Mouse (Mus musculus) liver, adult 2 months (tissue): ENCODE measurements around the gene Galnt10. TPM values are rescaled to one million over a fixed set of nuclear protein-coding genes. Genes with fewer than 3 reads are reported as not detected.

Source experiments
- DNase-seq: peaks from one replicate; pipeline ENCODE4 v3.0.0-alpha.2; 2011; ENCODE audit warnings: low read depth, low spot score; ENCODE audit errors: extremely low read depth
- H3K27ac ChIP-seq: fragments of 200-500 bp; replicated peaks from 2 replicates; pipeline ENCODE4 v1.5.1; 2012; ENCODE audit warnings: low read depth, mild to moderate bottlenecking, control low read depth, inconsistent platforms, low read length; ENCODE audit not compliant: insufficient read depth
- H3K27me3 ChIP-seq: fragments of 200-500 bp; 2 replicates; pipeline ENCODE4 v1.6.1; 2012; ENCODE audit warnings: mild to moderate bottlenecking, moderate library complexity, low read length, inconsistent platforms; ENCODE audit not compliant: control insufficient read depth, insufficient read depth
- H3K36me3 ChIP-seq: fragments of 200-500 bp; 2 replicates; pipeline ENCODE4 v1.6.1; 2012; ENCODE audit warnings: low read length, inconsistent platforms; ENCODE audit not compliant: control insufficient read depth, insufficient read depth
- H3K4me1 ChIP-seq: fragments of 200-500 bp; 2 replicates; pipeline ENCODE4 v1.6.1; 2011; ENCODE audit warnings: low read length; ENCODE audit not compliant: control insufficient read depth, insufficient read depth
- H3K4me3 ChIP-seq: fragments of 200-500 bp; 2 replicates; pipeline ENCODE4 v1.5.1; 2011; ENCODE audit warnings: low read depth, mild to moderate bottlenecking, control low read depth, low read length, moderate library complexity; ENCODE audit not compliant: insufficient read depth
- H3K79me2 ChIP-seq: fragments of 200-500 bp; 2 replicates; pipeline ENCODE4 v1.6.1; 2012; ENCODE audit warnings: inconsistent platforms, mild to moderate bottlenecking, low read length, moderate library complexity; ENCODE audit not compliant: control insufficient read depth, insufficient read depth
- H3K9ac ChIP-seq: fragments of 200-500 bp; 2 replicates; pipeline ENCODE4 v1.6.1; 2012; ENCODE audit warnings: low read depth, mild to moderate bottlenecking, control low read depth, inconsistent platforms, low read length
- CTCF ChIP-seq: fragments of 200-500 bp; IDR thresholded peaks from 2 replicates; pipeline ENCODE4 v1.5.1; 2011; ENCODE audit warnings: low read depth, low read length, control low read depth
- POLR2A ChIP-seq: fragments of 200-500 bp; IDR thresholded peaks from 2 replicates; pipeline ENCODE4 v1.6.1; 2011; ENCODE audit warnings: low read length, control low read depth; ENCODE audit not compliant: insufficient read depth; ENCODE audit errors: extremely low read depth
- WGBS: fragments of 180-500 bp; shearing (Covaris S2); methylation state at CpG from one replicate; pipeline ENCODE4 v1.1.7; 2018; 5-methylcytosine and 5-hydroxymethylcytosine counted together
- polyA plus RNA-seq: library from polyadenylated mRNA; depleted of rRNA; stranded (reverse); fragments of >200 nt; gene quantifications from 2 replicates; pipeline ENCODE4 v1.2.3, GENCODE M21; 2012
- total RNA-seq: library from RNA; depleted of rRNA; stranded (reverse); fragments of >200 nt; gene quantifications from 2 replicates; pipeline ENCODE4 v1.2.3, GENCODE M21; 2014

Galnt10 gene
- total and polyA plus RNA-seq, 2 experiments, result 2.5 to 3.9 TPM

- H3K36me3 ChIP-seq, result no peaks in the 10 kb centered on the region
- WGBS, result 24% methylated on average over 16 of the region's 16 CpGs
- no peak overlapping the region for H3K27ac ChIP-seq
- H3K27me3 ChIP-seq, result peaks cover 52% of the 10 kb centered on the region
- peaks cover 5% of the 10 kb centered on the region; the same call in 1 of the 2 replicates for H3K4me1 ChIP-seq
- no peaks in the 10 kb centered on the region for H3K79me2 ChIP-seq
- TF ChIP-seq POLR2A, result no peak
- no peak for TF ChIP-seq CTCF
- H3K4me3 ChIP-seq, result no peak overlapping the region
- no peak for DNase-seq
- H3K9ac ChIP-seq, result no peak overlapping the region
These were observed 186.6 kb downstream of the Galnt10 start for GRCm38 (mm10) chr11:57831861-57832260.

GRCm38 (mm10) chr11:57832552-57833201 lies 187.4 kb downstream of the Galnt10 start, which contains the start of gene Hand1:
Hand1 (minus strand) TSS chr11:57832818.
- H3K27ac ChIP-seq, result no peak within 1 kb of the TSS
- 18% methylated on average over 23 of the region's 23 CpGs for WGBS
- no peak within 1 kb of the TSS for H3K9ac ChIP-seq
- H3K4me1 ChIP-seq, result peaks cover 3% of the 10 kb centered on the region; the same call in 1 of the 2 replicates
- no peak for DNase-seq
- no peak within 1 kb of the TSS for H3K4me3 ChIP-seq
- TF ChIP-seq POLR2A, result no peak
- no peak for TF ChIP-seq CTCF
- no peaks in the 10 kb centered on the region for H3K36me3 ChIP-seq
- H3K27me3 ChIP-seq, result peaks cover 49% of the 10 kb centered on the region
- no peaks in the 10 kb centered on the region for H3K79me2 ChIP-seq

GRCm38 (mm10) chr11:57833296-57833977 lies 188.2 kb downstream of the Galnt10 start:
- Histone ChIP-seq H3K79me2 (no peaks in the 10 kb centered on the region), H3K9ac (no peak overlapping the region), H3K36me3 (no peaks in the 10 kb centered on the region), H3K4me3 (no peak overlapping the region), H3K27me3 (peaks cover 47% of the 10 kb centered on the region), H3K4me1 (no peaks in the 10 kb centered on the region), H3K27ac (no peak overlapping the region)
- WGBS, result 8% methylated on average over 30 of the region's 30 CpGs
- TF ChIP-seq CTCF, result no peak
- no peak for TF ChIP-seq POLR2A
- no peak for DNase-seq

GRCm38 (mm10) chr11:57834031-57834430 lies 188.8 kb downstream of the Galnt10 start:
- Histone ChIP-seq H3K4me3 (no peak overlapping the region), H3K36me3 (no peaks in the 10 kb centered on the region), H3K79me2 (no peaks in the 10 kb centered on the region), H3K9ac (no peak overlapping the region), H3K4me1 (no peaks in the 10 kb centered on the region), H3K27me3 (peaks cover 46% of the 10 kb centered on the region), H3K27ac (no peak overlapping the region)
- no peak for DNase-seq
- WGBS, result 27% methylated on average over 6 of the region's 6 CpGs
- TF ChIP-seq POLR2A (no peak), CTCF (no peak)

- Histone ChIP-seq H3K79me2 (no peaks in the 10 kb centered on the region), H3K4me3 (no peak overlapping the region), H3K4me1 (no peaks in the 10 kb centered on the region), H3K36me3 (no peaks in the 10 kb centered on the region), H3K9ac (no peak overlapping the region), H3K27ac (no peak overlapping the region), H3K27me3 (peaks cover 39% of the 10 kb centered on the region)
- DNase-seq, result no peak
- TF ChIP-seq CTCF, result no peak
- TF ChIP-seq POLR2A, result no peak
- 29% methylated on average over 2 of the region's 2 CpGs for WGBS
These were observed 190.1 kb downstream of the Galnt10 start for GRCm38 (mm10) chr11:57835331-57835730.

GRCm38 (mm10) chr11:57835931-57836330 lies 190.7 kb downstream of the Galnt10 start:
- no peak for TF ChIP-seq CTCF
- no peak for TF ChIP-seq POLR2A
- WGBS, result 22% methylated on average over 3 of the region's 3 CpGs
- Histone ChIP-seq H3K4me3 (no peak overlapping the region), H3K27me3 (peaks cover 38% of the 10 kb centered on the region), H3K79me2 (no peaks in the 10 kb centered on the region), H3K4me1 (no peaks in the 10 kb centered on the region), H3K36me3 (no peaks in the 10 kb centered on the region), H3K9ac (no peak overlapping the region), H3K27ac (no peak overlapping the region)
- DNase-seq, result no peak
